Mouse (Mus musculus) limb, embryonic 14.5 days (tissue): ENCODE measurements around the gene Cd40lg. TPM values are rescaled to one million over a fixed set of nuclear protein-coding genes. Genes with fewer than 3 reads are reported as not detected.

Source experiments
- ATAC-seq: fragments of 200-750 bp; cut with Nextera tagmentation; 2 replicates; pipeline ENCODE4 v1.8.0; 2017; ENCODE audit warnings: low read depth, moderate number of reproducible peaks, moderate TSS enrichment; ENCODE audit not compliant: low FRiP score
- DNase-seq: peaks from one replicate; pipeline ENCODE4 v3.0.0-alpha.2; 2015; ENCODE audit warnings: low spot score
- H3K27ac ChIP-seq: fragments of 300-500 bp; sonication (generic); replicated peaks from 2 replicates; pipeline ENCODE4 v1.5.1; 2014; ENCODE audit warnings: low read depth, mild to moderate bottlenecking, low read length, moderate library complexity, mixed read lengths
- H3K27me3 ChIP-seq: fragments of 300-500 bp; sonication (generic); 2 replicates; pipeline ENCODE4 v1.6.1; 2014; ENCODE audit warnings: low read length, mixed read lengths; ENCODE audit not compliant: control insufficient read depth, insufficient read depth
- H3K36me3 ChIP-seq: fragments of 300-500 bp; sonication (generic); 2 replicates; pipeline ENCODE4 v1.6.1; 2014; ENCODE audit warnings: mild to moderate bottlenecking, low read length, moderate library complexity, mixed read lengths; ENCODE audit not compliant: control insufficient read depth, insufficient read depth
- H3K4me1 ChIP-seq: fragments of 300-500 bp; sonication (generic); 2 replicates; pipeline ENCODE4 v1.6.1; 2014; ENCODE audit warnings: antibody characterized with exemption, low read length, mixed read lengths; ENCODE audit not compliant: control insufficient read depth, insufficient read depth
- H3K4me2 ChIP-seq: fragments of 300-500 bp; sonication (generic); replicated peaks from 2 replicates; pipeline ENCODE4 v1.6.1; 2014; ENCODE audit warnings: low read depth, mild to moderate bottlenecking, low read length, moderate library complexity; ENCODE audit not compliant: severe bottlenecking
- H3K4me3 ChIP-seq: fragments of 300-500 bp; sonication (generic); replicated peaks from 2 replicates; pipeline ENCODE4 v1.5.1; 2014; ENCODE audit warnings: low read length
- H3K9ac ChIP-seq: fragments of 300-500 bp; sonication (generic); 2 replicates; pipeline ENCODE4 v1.6.1; 2014; ENCODE audit warnings: mild to moderate bottlenecking, low read depth, low read length, moderate library complexity; ENCODE audit not compliant: severe bottlenecking
- H3K9me3 ChIP-seq: fragments of 300-500 bp; sonication (generic); 2 replicates; pipeline ENCODE4 v1.6.1; 2016; ENCODE audit warnings: low read length; ENCODE audit not compliant: control insufficient read depth
- POLR2A ChIP-seq: fragments of 200-500 bp; IDR thresholded peaks from 2 replicates; pipeline ENCODE4 v1.8.0; 2012; ENCODE audit warnings: inconsistent platforms, mild to moderate bottlenecking, moderate library complexity, borderline replicate concordance; ENCODE audit not compliant: insufficient read depth, insufficient read length; ENCODE audit errors: extremely low read depth
- WGBS: fragments of 180-500 bp; shearing (Covaris S2); extraction: QIAGEN DNeasy Blood & Tissue Kit; methylation state at CpG from one replicate; pipeline ENCODE4 v1.1.7; 2014; 5-methylcytosine and 5-hydroxymethylcytosine counted together
- polyA plus RNA-seq, 2 experiments: library from polyadenylated mRNA; depleted of rRNA in 1 of 2; stranded (reverse) in 1 of 2; unstranded in 1 of 2; fragments of >200 nt; fragmentation: Nextera tagmentation in 1 of 2; extraction: Ambion mirVana in 1 of 2; gene quantifications; 2 replicates each; pipeline versions ENCODE4 v1.2.1 to v1.2.3; 2012 to 2014

Gene Cd40lg
- polyA plus RNA-seq, 2 experiments, result not detected

GRCm38 (mm10) chrX:57260744-57261143, 48.8 kb downstream of the Cd40lg start:
- H3K27ac ChIP-seq, result no peak overlapping the region
- H3K4me1 ChIP-seq, result no peaks in the 10 kb centered on the region
- no peak overlapping the region for H3K9ac ChIP-seq
- DNase-seq, result no peak
- WGBS, result 48% methylated on average over 2 of the region's 2 CpGs
- H3K27me3 ChIP-seq, result no peaks in the 10 kb centered on the region
- no peak overlapping the region for H3K4me3 ChIP-seq
- H3K36me3 ChIP-seq, result no peaks in the 10 kb centered on the region
- TF ChIP-seq POLR2A, result no peak
- H3K4me2 ChIP-seq, result no peak overlapping the region
- ATAC-seq, result no peak
- H3K9me3 ChIP-seq, result no peaks in the 10 kb centered on the region

GRCm38 (mm10) chrX:57263515-57263914, 51.6 kb downstream of the Cd40lg start:
- Histone ChIP-seq H3K27me3 (no peaks in the 10 kb centered on the region), H3K4me2 (no peak overlapping the region), H3K4me1 (no peaks in the 10 kb centered on the region), H3K36me3 (no peaks in the 10 kb centered on the region), H3K9me3 (no peaks in the 10 kb centered on the region), H3K9ac (no peak overlapping the region), H3K4me3 (no peak overlapping the region), H3K27ac (no peak overlapping the region)
- 70% methylated on average over 4 of the region's 4 CpGs for WGBS
- no peak for TF ChIP-seq POLR2A
- no peak for DNase-seq
- no peak for ATAC-seq

Other genes starting within 250 kb of the Cd40lg start
- not detected in 2 replicates for gene Brs3, start 169.1 kb upstream of the Cd40lg start, polyA plus RNA-seq (2012; rRNA removed)
- not detected in 2 replicates for gene Brs3, start 169.1 kb upstream of the Cd40lg start, polyA plus RNA-seq (2014; fragmentation: Nextera tagmentation; extraction: Ambion mirVana)
- gene Htatsf1, start 158.6 kb upstream of the Cd40lg start, polyA plus RNA-seq (2012; rRNA removed), result 30.5 and 40.4 TPM in 2 replicates
- 73.5 and 79.9 TPM in 2 replicates for gene Htatsf1, start 158.6 kb upstream of the Cd40lg start, polyA plus RNA-seq (2014; fragmentation: Nextera tagmentation; extraction: Ambion mirVana)
- 0.06 and 0.16 TPM in 2 replicates for gene Vgll1, start 124.0 kb upstream of the Cd40lg start, polyA plus RNA-seq (2012; rRNA removed)
- gene Vgll1, start 124.0 kb upstream of the Cd40lg start, polyA plus RNA-seq (2014; fragmentation: Nextera tagmentation; extraction: Ambion mirVana), result 0.57 and 0.63 TPM in 2 replicates
- gene Arhgef6, start 126.6 kb downstream of the Cd40lg start, polyA plus RNA-seq (2012; rRNA removed), result 16.8 and 17.0 TPM in 2 replicates
- gene Arhgef6, start 126.6 kb downstream of the Cd40lg start, polyA plus RNA-seq (2014; fragmentation: Nextera tagmentation; extraction: Ambion mirVana), result 13.4 and 14.9 TPM in 2 replicates
- gene Rbmx, start 180.9 kb downstream of the Cd40lg start, polyA plus RNA-seq (2012; rRNA removed), result 111 and 149 TPM in 2 replicates
- 127 and 141 TPM in 2 replicates for gene Rbmx, start 180.9 kb downstream of the Cd40lg start, polyA plus RNA-seq (2014; fragmentation: Nextera tagmentation; extraction: Ambion mirVana)
- not detected in 2 replicates for gene Gm364, start 197.0 kb downstream of the Cd40lg start, polyA plus RNA-seq (2012; rRNA removed)
- 0.08 TPM in 1 of 2 replicates, not detected in the other for gene Gm364, start 197.0 kb downstream of the Cd40lg start, polyA plus RNA-seq (2014; fragmentation: Nextera tagmentation; extraction: Ambion mirVana)